Mouse (Mus musculus) hindbrain, embryonic 13.5 days (tissue): ENCODE results near the gene Setmar. TPM values are rescaled to one million over a fixed set of nuclear protein-coding genes. Genes with fewer than 3 reads are reported as not detected.

Experiments used
- ATAC-seq: fragments of 200-750 bp; cut with Nextera tagmentation; 2 replicates; pipeline ENCODE4 v1.8.0; 2017; ENCODE audit warnings: moderate TSS enrichment; ENCODE audit not compliant: low FRiP score
- H3K27ac ChIP-seq: fragments of 300-500 bp; sonication (generic); 2 replicates; pipeline ENCODE4 v1.5.1; 2015; ENCODE audit warnings: inconsistent platforms, mild to moderate bottlenecking, moderate library complexity
- H3K27me3 ChIP-seq: fragments of 300-500 bp; sonication (generic); 2 replicates; pipeline ENCODE4 v1.6.1; 2015; ENCODE audit warnings: mild to moderate bottlenecking, inconsistent platforms
- H3K36me3 ChIP-seq: fragments of 300-500 bp; sonication (generic); 2 replicates; pipeline ENCODE4 v1.6.1; 2015; ENCODE audit warnings: mild to moderate bottlenecking, inconsistent platforms
- H3K4me1 ChIP-seq: fragments of 300-500 bp; sonication (generic); replicated peaks from 2 replicates; pipeline ENCODE4 v1.6.1; 2015; ENCODE audit warnings: inconsistent platforms
- H3K4me2 ChIP-seq: fragments of 300-500 bp; sonication (generic); 2 replicates; pipeline ENCODE4 v1.6.1; 2015; ENCODE audit warnings: inconsistent platforms, mild to moderate bottlenecking, moderate library complexity
- H3K4me3 ChIP-seq: fragments of 300-500 bp; sonication (generic); 2 replicates; pipeline ENCODE4 v1.5.1; 2015; ENCODE audit warnings: mild to moderate bottlenecking, inconsistent platforms
- H3K9ac ChIP-seq: fragments of 300-500 bp; sonication (generic); 2 replicates; pipeline ENCODE4 v1.6.1; 2015; ENCODE audit warnings: mild to moderate bottlenecking, inconsistent platforms
- H3K9me3 ChIP-seq: fragments of 300-500 bp; sonication (generic); 2 replicates; pipeline ENCODE4 v1.6.1; 2016; ENCODE audit warnings: inconsistent platforms
- WGBS: fragments of 180-500 bp; shearing (Covaris S2); methylation state at CpG from one replicate; pipeline ENCODE4 v1.1.7; 2015; 5-methylcytosine and 5-hydroxymethylcytosine counted together
- polyA plus RNA-seq: library from polyadenylated mRNA; unstranded; fragments of >200 nt; fragmentation: Nextera tagmentation; extraction: Ambion mirVana; gene quantifications from 2 replicates; pipeline ENCODE4 v1.2.1, GENCODE M21; 2015

Gene Setmar
- polyA plus RNA-seq, 1 experiment from 2014 or later: 6.4 TPM

DNA sequence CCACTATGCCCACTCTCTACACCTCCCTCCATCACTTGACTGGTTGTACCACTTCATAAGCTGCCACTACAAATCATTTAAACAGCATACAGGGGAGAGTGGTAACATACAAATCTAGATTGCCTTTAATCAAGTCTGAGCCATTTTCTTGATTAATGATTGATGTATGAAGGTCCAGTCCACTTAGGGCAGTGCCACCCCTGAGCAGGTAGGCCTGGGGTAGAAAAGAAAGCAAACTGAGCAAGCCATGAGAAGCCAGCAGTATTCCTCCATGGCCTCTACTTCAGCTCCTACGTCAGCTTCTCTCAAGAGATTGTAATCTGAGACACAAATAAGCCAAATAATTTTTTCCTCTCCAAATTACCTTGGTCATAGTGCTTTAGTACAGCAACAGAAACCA, 26.5 kb downstream of the Setmar start:
- Histone ChIP-seq H3K4me1 (no peaks in the 10 kb centered on the region), H3K27ac (no peak overlapping the region), H3K9ac (no peak overlapping the region), H3K36me3 (no peaks in the 10 kb centered on the region), H3K27me3 (no peaks in the 10 kb centered on the region), H3K9me3 (no peaks in the 10 kb centered on the region), H3K4me2 (no peak overlapping the region), H3K4me3 (no peak overlapping the region)
- ATAC-seq: no peak
- 91% methylated on average over 1 of the region's 1 CpGs for WGBS

DNA sequence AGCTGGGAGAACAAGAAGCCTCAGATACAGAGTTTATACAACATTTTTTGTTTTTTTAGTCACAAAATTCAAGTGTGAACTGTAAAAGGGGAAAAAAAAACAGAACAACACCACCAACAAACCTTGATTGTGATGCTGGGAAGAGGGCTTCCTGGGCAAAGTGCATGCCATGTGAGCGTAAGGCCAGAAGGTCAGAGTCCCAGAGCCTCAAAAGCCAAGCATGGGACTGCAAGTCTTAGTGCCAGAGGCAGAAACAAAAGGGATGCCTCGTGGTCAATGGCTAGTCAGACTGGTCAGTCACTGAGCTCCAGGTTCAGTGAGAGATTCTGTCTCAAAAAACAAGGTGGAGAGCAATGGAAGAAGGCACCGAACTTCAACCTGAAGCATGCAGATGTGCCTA, 27.8 kb downstream of the Setmar start:
- H3K27me3 ChIP-seq: no peaks in the 10 kb centered on the region
- 81% methylated on average over 3 of the region's 3 CpGs for WGBS
- no peaks in the 10 kb centered on the region for H3K36me3 ChIP-seq
- H3K9ac ChIP-seq: no peak overlapping the region
- H3K4me3 ChIP-seq: no peak overlapping the region
- no peaks in the 10 kb centered on the region for H3K4me1 ChIP-seq
- H3K27ac ChIP-seq: no peak overlapping the region
- H3K4me2 ChIP-seq: no peak overlapping the region
- no peak for ATAC-seq
- H3K9me3 ChIP-seq: no peaks in the 10 kb centered on the region

DNA sequence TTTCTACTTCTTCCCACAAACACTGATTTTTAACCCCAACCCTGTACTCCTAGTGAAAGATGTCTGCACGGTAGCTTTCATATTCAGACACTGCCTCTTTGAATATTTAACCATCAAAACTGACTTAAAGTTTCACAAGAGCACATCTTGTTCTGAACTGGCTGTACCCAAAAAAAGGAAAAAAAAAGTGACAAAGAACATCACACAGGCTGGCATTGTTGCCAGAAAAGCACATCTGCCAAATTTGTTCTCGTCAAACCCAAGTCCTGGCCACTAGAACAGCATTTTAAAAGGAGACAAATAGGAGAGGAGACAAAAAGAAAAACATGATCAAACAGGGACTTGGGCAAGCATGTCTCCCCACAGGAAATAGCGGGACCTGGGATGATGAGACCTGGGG, 28.6 kb downstream of the Setmar start:
- Histone ChIP-seq H3K4me3 (no peak overlapping the region), H3K4me1 (no peaks in the 10 kb centered on the region), H3K4me2 (no peak overlapping the region), H3K27me3 (no peaks in the 10 kb centered on the region), H3K9ac (no peak overlapping the region), H3K27ac (no peak overlapping the region), H3K9me3 (no peaks in the 10 kb centered on the region), H3K36me3 (no peaks in the 10 kb centered on the region)
- ATAC-seq: no peak
- 78% methylated on average over 3 of the region's 3 CpGs for WGBS

DNA sequence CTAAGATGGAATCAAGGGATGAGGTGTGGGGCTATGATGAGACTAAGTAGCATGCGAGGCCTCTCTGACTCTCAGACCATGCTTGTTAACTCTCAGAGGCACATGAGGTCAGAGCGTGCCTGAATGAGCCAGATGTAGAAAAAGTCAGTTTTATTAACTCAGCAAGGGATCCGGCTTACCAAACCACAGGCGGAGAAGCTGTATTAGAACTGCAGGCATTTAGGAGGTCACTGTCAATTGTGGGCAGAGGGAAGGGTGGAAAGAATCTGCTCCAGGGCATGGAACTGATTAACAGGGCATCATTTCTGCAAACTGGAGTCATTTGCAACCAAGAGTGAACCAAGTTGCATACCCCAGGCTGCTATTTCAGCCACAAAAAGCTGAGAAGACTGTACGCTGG, 30.6 kb downstream of the Setmar start:
- ATAC-seq: no peak
- Histone ChIP-seq H3K9ac (no peak overlapping the region), H3K36me3 (no peaks in the 10 kb centered on the region), H3K4me2 (no peak overlapping the region), H3K4me1 (0 out of 2 replicates have a peak, but pooled peaks cover 3% of the 10 kb centered on the region), H3K4me3 (no peak overlapping the region), H3K9me3 (no peaks in the 10 kb centered on the region), H3K27me3 (no peaks in the 10 kb centered on the region), H3K27ac (no peak overlapping the region)
- 73% methylated on average over 5 of the region's 5 CpGs for WGBS

DNA sequence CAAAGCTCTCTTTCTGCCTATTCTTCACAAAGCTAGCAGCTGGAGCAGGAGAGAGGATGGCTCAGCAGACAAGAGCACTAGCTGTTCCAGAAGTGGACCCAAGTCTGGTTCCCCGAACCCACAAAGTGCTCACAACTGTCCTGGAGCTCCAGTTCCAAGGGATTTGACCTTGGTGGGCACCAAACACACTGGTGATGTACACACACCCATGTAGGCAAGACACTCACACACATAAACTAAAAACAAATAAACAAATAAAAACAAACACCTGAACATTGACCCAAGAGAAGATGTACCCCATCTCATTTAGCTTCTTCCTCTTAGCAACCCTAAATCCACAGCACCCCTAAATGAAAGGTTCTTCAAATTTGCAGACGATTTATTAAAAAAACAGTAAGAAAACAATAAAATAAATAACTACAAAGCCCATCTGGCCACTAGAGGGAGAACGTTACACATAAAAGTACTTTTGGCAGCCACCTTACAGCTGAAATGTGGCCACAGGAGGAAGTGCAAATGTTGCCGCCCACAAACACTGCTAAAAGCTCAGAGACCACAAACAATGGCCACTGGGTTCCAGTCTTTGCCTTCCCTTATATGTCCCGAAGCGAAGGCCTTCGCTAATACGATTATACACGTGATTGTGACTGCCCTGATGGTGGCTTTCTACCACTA, 33.5 kb downstream of the Setmar start:
- Histone ChIP-seq H3K9me3 (no peaks in the 10 kb centered on the region), H3K9ac (no peak overlapping the region), H3K36me3 (no peaks in the 10 kb centered on the region), H3K4me3 (no peak overlapping the region), H3K4me2 (peak overlapping the region; percentile 29; the same call in 1 of the 2 replicates), H3K27ac (no peak overlapping the region), H3K27me3 (no peaks in the 10 kb centered on the region), H3K4me1 (peaks cover 8% of the 10 kb centered on the region; the same call in 1 of the 2 replicates)
- WGBS: 15% methylated on average over 9 of the region's 9 CpGs
- peak; percentile 66; the same call in 1 of the 2 replicates for ATAC-seq

DNA sequence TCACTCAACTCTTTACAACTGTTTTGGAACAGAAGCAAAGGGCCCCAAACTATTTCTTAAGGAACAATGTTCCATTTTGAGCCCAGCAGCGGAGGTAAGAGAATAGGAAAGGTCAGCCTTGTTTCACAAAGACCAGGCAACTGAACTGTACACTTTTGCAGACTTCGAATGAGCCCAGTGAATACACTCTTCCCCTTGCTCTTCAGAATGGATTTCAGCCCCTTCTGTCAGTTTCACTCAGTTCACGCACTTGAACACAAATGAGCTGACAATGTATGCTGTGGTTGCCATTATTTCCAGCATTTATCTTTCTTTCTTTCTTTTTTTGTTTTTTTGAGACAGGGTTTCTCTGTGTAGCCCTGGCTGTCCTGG, 34.0 kb downstream of the Setmar start:
- Histone ChIP-seq H3K27me3 (no peaks in the 10 kb centered on the region), H3K27ac (no peak overlapping the region), H3K36me3 (no peaks in the 10 kb centered on the region), H3K9ac (no peak overlapping the region), H3K4me1 (peaks cover 8% of the 10 kb centered on the region; the same call in 1 of the 2 replicates), H3K4me2 (peak overlapping the region; percentile 29; the same call in 1 of the 2 replicates), H3K9me3 (no peaks in the 10 kb centered on the region), H3K4me3 (no peak overlapping the region)
- ATAC-seq: no peak
- 41% methylated on average over 3 of the region's 3 CpGs for WGBS

DNA sequence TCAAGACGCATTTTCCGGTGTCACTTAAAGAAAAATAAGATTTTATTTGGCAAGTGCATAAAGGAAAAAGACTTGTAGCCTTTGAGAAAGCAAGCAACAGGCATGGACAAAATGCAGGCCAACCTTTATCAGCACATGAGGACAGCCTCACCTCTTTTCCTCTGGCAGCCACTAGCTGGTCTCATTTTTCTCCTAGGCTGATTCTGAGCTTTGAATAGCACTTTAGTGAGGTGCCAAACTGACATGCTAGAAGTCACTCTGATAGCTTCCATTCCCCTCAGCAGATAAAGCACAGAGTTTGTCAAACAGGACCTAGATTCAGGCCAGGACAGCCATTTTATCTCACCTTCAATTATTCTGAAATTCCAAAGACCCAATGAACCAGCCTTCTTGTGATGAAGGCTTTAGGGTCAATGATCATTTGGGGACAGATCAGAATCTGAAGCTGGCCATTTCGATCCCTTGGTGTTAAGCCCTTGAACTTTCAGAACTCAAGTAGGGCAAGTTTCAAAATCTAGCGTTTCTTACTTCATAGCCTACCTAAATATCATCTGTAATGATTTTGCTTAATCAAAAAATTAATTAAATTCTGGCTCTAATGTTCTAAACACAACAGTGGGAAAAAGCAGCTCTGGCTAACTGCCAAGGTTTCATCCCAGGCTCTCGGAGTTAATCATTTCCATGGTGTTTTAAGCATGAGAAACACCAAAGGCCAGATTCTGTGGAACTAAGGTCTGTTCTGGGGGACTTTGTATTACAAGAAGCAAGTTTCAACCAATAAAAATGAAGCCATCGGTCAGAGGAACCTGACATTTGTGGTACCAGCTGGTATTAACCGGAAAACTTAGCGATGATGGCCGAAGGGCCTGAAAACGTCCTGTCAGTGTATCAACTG, 37.3 kb downstream of the Setmar start:
- Histone ChIP-seq H3K4me3 (no peak overlapping the region), H3K9ac (no peak overlapping the region), H3K27ac (no peak overlapping the region), H3K27me3 (no peaks in the 10 kb centered on the region), H3K4me2 (no peak overlapping the region), H3K4me1 (peaks cover 8% of the 10 kb centered on the region; the same call in 1 of the 2 replicates), H3K9me3 (no peaks in the 10 kb centered on the region), H3K36me3 (no peaks in the 10 kb centered on the region)
- ATAC-seq: no peak
- WGBS: 85% methylated on average over 10 of the region's 10 CpGs

DNA sequence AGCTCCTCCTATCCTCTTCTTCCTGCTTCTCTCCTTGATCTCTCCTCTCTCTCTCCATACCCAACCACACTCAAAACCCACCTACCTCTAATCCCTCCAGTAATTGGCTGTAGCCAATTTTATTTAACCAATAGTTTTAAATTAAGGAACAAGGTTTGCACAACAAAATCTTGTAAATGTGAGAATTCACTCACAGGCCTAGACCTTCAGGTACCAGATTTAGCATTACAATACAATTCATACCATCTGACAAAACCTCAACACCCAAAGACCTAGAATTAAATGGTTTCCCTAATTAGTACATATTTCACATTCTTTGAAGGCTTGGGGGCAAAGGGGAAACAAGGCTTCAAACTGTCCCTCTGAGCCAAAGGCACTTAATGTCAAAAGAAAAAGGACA, 42.5 kb downstream of the Setmar start:
- ATAC-seq: no peak

DNA sequence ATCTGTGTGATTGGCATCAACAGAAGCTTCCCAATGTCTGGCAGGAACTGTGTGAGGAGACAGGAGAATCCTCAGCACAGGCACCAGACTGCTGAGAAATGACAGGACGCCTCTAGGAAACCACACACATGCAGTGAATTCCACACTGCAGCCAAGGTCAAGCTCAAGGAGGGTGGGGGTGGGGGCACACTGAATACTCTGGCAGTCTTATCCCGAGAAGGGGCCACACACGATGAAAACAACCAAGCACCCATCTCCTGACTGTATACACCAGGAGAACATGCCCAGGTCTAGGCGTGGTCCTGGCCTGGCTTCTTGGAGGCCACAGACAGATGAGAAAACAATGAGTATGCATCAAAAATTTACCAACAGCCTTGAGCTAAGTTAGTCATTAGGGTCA, 45.5 kb downstream of the Setmar start:
- H3K4me1 ChIP-seq: 0 out of 2 replicates have a peak, but pooled peaks cover 2% of the 10 kb centered on the region
- no peak overlapping the region for H3K9ac ChIP-seq
- no peaks in the 10 kb centered on the region; the same call in 1 of the 2 replicates for H3K36me3 ChIP-seq
- no peaks in the 10 kb centered on the region for H3K9me3 ChIP-seq
- 75% methylated on average over 4 of the region's 4 CpGs for WGBS
- no peak overlapping the region for H3K4me3 ChIP-seq
- H3K27ac ChIP-seq: no peak overlapping the region
- no peak overlapping the region for H3K4me2 ChIP-seq
- no peak; the same call in 1 of the 2 replicates for ATAC-seq
- H3K27me3 ChIP-seq: no peaks in the 10 kb centered on the region

More for the DNA sequence above, 42.5 kb downstream of the Setmar start:
- H3K27me3 ChIP-seq: no peaks in the 10 kb centered on the region
- no peaks in the 10 kb centered on the region; the same call in 1 of the 2 replicates for H3K36me3 ChIP-seq
- no peak overlapping the region for H3K4me3 ChIP-seq
- no peak overlapping the region for H3K27ac ChIP-seq
- H3K4me2 ChIP-seq: no peak overlapping the region
- peaks cover 6% of the 10 kb centered on the region; the same call in 1 of the 2 replicates for H3K4me1 ChIP-seq
- no peak overlapping the region for H3K9ac ChIP-seq
- H3K9me3 ChIP-seq: no peaks in the 10 kb centered on the region

DNA sequence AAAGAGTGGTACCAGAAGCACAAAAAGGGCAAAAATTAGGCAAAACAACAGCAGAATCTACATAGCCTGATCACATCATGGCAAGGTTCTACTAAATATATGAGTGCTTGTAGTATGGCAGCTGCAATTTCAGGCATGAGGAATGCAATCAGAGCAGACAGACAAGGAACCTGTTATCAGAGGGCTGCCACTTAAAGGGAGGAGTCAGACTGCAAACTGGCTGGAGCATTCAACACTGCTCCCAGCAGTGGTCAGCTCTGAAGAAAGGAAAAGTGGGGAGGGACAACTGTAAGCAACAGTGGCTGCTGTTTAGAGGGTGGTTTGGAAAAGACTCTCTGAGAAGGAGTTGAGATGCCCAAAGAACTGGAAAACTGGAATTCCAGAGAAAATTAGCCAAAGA, 46.8 kb downstream of the Setmar start:
- Histone ChIP-seq H3K27me3 (no peaks in the 10 kb centered on the region), H3K27ac (no peak overlapping the region), H3K4me2 (no peak overlapping the region), H3K9ac (no peak overlapping the region), H3K4me3 (no peak overlapping the region), H3K4me1 (0 out of 2 replicates have a peak, but pooled peaks cover 2% of the 10 kb centered on the region), H3K9me3 (no peaks in the 10 kb centered on the region), H3K36me3 (no peaks in the 10 kb centered on the region; the same call in 1 of the 2 replicates)
- no peak for ATAC-seq

DNA sequence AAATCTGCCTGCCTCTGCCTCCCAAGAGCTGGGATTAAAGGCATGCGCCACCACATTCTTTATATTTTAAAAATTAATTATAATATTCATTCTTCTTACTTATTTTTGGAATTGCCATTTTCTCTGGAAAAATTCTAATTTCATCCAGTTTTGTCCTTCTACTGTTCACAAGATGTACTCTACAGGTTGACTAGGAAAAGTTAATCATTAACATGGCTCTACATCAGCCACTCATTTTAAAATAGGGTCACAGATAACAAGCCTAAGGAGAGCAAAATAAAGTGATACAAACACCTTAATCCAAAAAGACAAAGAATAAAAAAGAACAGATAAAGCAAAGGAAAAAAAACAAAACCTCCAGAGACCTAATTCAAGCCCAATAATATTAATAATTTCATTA, 50.1 kb downstream of the Setmar start:
- ATAC-seq: no peak
- H3K27ac ChIP-seq: no peak overlapping the region
- 93% methylated on average over 1 of the region's 1 CpGs for WGBS

DNA sequence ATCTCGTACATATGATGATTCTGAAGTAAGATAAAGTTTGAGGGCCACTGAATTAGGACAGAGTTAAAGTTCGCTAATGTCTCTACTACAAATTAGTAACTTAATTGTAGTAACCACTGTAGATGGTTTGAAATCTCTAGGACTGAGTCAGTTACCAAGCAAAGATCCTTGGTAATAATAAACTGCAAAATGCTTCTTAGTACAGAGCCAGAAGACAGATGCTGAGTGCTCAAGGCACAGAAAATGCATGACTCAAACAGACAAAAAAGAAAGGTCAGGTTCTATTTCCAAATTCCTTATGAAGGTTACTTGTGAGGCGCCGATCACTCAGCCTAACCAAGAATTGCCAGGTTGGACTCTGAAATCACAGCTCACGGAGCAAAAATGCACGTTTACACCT, 53.0 kb downstream of the Setmar start:
- Histone ChIP-seq H3K9ac (no peak overlapping the region), H3K4me3 (no peak overlapping the region), H3K4me1 (no peaks in the 10 kb centered on the region), H3K4me2 (no peak overlapping the region), H3K27ac (no peak overlapping the region), H3K9me3 (no peaks in the 10 kb centered on the region), H3K36me3 (no peaks in the 10 kb centered on the region), H3K27me3 (no peaks in the 10 kb centered on the region)
- WGBS: 95% methylated on average over 6 of the region's 6 CpGs
- ATAC-seq: no peak

More for the DNA sequence above, 50.1 kb downstream of the Setmar start:
- Histone ChIP-seq H3K4me2 (no peak overlapping the region), H3K9ac (no peak overlapping the region), H3K4me3 (no peak overlapping the region), H3K27me3 (no peaks in the 10 kb centered on the region), H3K9me3 (no peaks in the 10 kb centered on the region), H3K4me1 (0 out of 2 replicates have a peak, but pooled peaks cover 2% of the 10 kb centered on the region), H3K36me3 (no peaks in the 10 kb centered on the region)
